Mouse (Mus musculus): ENCODE results near the gene Tdgf1. TPM values are rescaled to one million over a fixed set of nuclear protein-coding genes. Genes with fewer than 3 reads are reported as not detected.

Gene Tdgf1
- polyA plus RNA-seq, 1 experiment, result not detected

DNA sequence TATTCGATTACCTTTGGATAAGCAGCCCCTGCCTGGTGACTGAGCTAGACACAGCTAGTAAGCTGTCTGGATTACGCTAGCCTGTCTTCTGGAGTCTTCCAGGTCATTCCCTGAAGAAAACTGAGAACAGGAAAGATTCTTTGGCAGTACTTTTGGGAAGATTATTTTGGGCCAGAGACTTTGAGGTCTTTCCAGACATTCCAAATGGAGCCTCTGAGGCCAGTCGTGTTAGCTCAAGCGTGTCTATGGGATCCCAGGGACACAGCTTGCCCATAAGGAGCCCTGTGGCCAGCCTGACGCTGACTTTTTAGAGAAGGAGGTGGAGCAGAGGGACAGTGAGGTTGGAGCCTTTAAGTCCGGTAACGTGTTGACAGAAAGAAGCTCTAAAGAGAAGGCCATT lies 10.0 kb downstream of the Tdgf1 start:
- Histone ChIP-seq H3K36me3 (ENCODE audit: control insufficient read depth) (no peaks in the 10 kb centered on the region), H3K4me3 (replicated peaks) (no peak overlapping the region), H3K27me3 (ENCODE audit: control insufficient read depth) (no peaks in the 10 kb centered on the region), H3K9me3 (ENCODE audit: control insufficient read depth, low read length) (no peaks in the 10 kb centered on the region), H3K4me1 (ENCODE audit: control insufficient read depth) (no peaks in the 10 kb centered on the region)
- no peak for TF ChIP-seq TAL1 (IDR thresholded peaks at IDR 0.05; ENCODE audit: low read length)
- TF ChIP-seq GATA1 (IDR thresholded peaks at IDR 0.05; ENCODE audit: low read length), result no peak

DNA sequence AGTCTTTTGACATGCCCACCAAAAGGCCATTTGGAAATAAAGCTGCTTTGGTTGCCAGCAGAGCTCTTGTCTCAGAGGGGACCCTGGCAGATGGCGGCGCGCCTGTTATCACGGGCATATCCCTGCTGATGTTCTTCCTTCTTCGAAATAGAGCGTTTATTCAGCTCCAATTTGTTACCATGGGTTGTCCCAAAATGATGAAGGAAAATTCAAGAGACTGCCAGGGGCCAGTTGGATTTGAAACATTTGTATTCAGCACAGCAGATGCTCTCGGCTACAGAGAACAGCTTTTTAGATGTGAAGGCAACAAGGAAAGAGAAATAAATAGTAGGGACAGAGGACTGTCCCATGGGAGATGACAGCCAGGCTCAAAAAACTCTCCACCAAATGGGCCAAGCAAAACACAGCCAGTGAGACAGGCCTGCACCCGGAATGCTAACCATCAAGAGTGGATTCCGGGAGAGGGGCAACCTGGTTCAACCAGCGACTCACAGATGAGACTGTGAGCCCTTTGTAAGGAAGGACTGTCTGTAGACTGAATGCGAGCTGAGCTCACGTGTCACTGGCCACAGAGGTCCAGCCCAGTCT lies 12.0 kb downstream of the Tdgf1 start:
- Histone ChIP-seq H3K36me3 (ENCODE audit: control insufficient read depth) (no peaks in the 10 kb centered on the region), H3K4me1 (ENCODE audit: control insufficient read depth) (no peaks in the 10 kb centered on the region), H3K27me3 (ENCODE audit: control insufficient read depth) (no peaks in the 10 kb centered on the region), H3K9me3 (ENCODE audit: control insufficient read depth, low read length) (no peaks in the 10 kb centered on the region), H3K4me3 (replicated peaks) (no peak overlapping the region)
- no peak for TF ChIP-seq GATA1 (IDR thresholded peaks at IDR 0.05; ENCODE audit: low read length)
- no peak for TF ChIP-seq TAL1 (IDR thresholded peaks at IDR 0.05; ENCODE audit: low read length)

DNA sequence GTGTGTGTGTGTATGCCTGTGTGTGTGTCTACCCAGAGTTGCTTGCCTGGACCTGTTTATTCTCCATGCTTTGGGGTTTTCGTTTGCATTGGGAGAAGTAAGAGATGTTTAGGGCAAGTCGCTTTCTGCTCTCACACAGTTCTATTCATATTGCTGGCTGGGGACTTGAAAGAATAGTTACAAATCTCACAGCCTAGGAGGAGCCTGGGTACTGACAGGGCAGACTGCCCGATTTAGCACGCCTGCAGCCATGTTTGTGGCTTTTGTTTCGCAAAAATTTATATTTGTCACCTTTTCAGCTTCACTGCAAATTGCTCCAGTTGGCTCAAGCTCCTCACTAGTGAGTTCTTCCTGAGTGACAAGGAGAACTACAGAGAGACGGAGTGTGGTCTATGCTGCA lies 14.4 kb downstream of the Tdgf1 start:
- no peaks in the 10 kb centered on the region for H3K27me3 ChIP-seq (ENCODE audit: control insufficient read depth)
- no peaks in the 10 kb centered on the region for H3K4me1 ChIP-seq (ENCODE audit: control insufficient read depth)
- H3K9me3 ChIP-seq (ENCODE audit: control insufficient read depth, low read length), result no peaks in the 10 kb centered on the region
- TF ChIP-seq TAL1 (IDR thresholded peaks at IDR 0.05; ENCODE audit: low read length) (no peak), GATA1 (IDR thresholded peaks at IDR 0.05; ENCODE audit: low read length) (no peak)
- no peak overlapping the region for H3K4me3 ChIP-seq (replicated peaks)
- no peaks in the 10 kb centered on the region for H3K36me3 ChIP-seq (ENCODE audit: control insufficient read depth)

DNA sequence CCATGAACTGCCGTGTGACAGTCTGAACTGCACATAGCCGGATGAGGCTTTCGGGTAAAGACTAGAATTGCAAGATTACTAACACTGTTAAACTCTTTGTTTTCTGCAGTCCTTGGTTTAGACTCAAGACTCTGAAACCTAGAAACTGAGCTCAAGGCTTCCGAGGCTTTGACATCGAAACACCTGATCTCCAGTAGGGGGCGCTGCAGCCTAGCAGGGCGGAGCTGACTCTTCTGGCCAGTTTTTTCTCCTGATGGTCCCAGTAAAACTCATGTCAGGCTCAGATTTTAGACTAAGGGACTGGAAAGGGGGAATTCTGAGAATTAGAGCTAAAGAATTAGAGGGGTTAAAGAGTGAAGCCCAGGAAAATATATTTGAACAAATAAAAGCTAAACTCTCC lies 23.2 kb downstream of the Tdgf1 start:
- Histone ChIP-seq H3K9me3 (ENCODE audit: control insufficient read depth, low read length) (no peaks in the 10 kb centered on the region), H3K36me3 (ENCODE audit: control insufficient read depth) (no peaks in the 10 kb centered on the region), H3K4me1 (ENCODE audit: control insufficient read depth) (no peaks in the 10 kb centered on the region), H3K4me3 (replicated peaks) (no peak overlapping the region), H3K27me3 (ENCODE audit: control insufficient read depth) (no peaks in the 10 kb centered on the region)
- no peak for TF ChIP-seq GATA1 (IDR thresholded peaks at IDR 0.05; ENCODE audit: low read length)
- no peak for TF ChIP-seq TAL1 (IDR thresholded peaks at IDR 0.05; ENCODE audit: low read length)

DNA sequence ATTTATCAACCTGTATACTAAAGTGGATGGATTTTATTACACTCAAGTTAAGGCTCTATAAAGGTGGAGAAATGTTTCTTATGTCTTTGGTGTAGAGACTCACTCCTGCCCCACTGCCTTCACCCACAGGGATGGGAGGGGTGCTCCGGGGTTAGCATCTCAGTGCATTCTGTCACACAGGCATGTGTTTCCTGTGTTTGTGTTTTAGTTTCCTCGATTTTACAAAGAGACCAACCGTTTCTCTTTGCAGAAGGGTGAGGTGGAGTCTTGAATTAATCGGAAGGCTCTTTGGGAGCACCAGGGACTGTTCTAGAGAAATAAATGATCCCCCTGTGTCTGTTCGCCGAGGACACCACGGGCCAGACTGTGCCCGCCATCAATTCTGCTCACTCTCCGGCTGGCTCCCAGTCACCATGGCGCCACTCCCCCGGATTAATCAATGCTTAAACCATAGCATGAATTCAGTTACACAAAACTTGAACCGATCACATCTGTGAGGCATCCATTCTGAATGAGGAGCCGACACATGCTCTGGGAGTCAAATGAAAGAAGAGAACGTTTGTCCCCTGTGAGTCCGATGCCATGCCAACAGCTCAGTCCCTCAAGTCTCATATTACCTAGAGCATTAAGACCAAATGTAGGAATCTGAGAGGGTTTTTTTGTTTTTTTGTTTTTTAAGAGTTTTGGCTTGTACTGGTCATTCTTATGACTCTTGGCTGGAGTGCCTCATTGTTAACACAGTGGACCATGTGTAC lies 25.1 kb downstream of the Tdgf1 start:
- Histone ChIP-seq H3K27me3 (ENCODE audit: control insufficient read depth) (no peaks in the 10 kb centered on the region), H3K9me3 (ENCODE audit: control insufficient read depth, low read length) (no peaks in the 10 kb centered on the region), H3K4me1 (ENCODE audit: control insufficient read depth) (no peaks in the 10 kb centered on the region), H3K36me3 (ENCODE audit: control insufficient read depth) (no peaks in the 10 kb centered on the region), H3K4me3 (replicated peaks) (no peak overlapping the region)
- TF ChIP-seq TAL1 (IDR thresholded peaks at IDR 0.05; ENCODE audit: low read length) (no peak), GATA1 (IDR thresholded peaks at IDR 0.05; ENCODE audit: low read length) (no peak)

DNA sequence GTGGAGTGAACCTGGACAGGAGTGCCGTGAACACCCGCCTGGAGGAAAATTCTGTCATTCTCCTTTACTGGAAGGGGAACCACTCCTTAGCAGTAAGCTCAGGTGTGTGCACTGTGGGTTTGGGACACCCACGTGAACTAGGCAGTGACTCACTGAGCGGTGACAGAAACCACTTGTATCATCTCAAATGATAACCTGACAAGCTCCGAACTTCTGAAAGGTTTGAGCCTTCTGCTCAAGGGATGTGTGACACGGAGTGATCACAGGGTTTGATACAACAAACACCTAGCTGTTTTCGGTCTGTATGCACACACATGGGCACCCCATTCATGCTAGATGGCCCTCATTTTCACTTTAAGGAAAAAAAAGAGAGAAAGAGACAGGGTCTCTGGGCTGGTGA lies 29.2 kb downstream of the Tdgf1 start, which contains the start of gene Fam240a:
Gene Fam240a (minus strand): TSS at position 76 of the 400 bp plus-strand sequence.
- Histone ChIP-seq H3K36me3 (ENCODE audit: control insufficient read depth) (no peaks in the 10 kb centered on the region), H3K4me3 (replicated peaks) (no peak within 1 kb of the TSS), H3K4me1 (ENCODE audit: control insufficient read depth) (no peaks in the 10 kb centered on the region), H3K9me3 (ENCODE audit: control insufficient read depth, low read length) (no peaks in the 10 kb centered on the region), H3K27me3 (ENCODE audit: control insufficient read depth) (no peaks in the 10 kb centered on the region)
- TF ChIP-seq GATA1 (IDR thresholded peaks at IDR 0.05; ENCODE audit: low read length) (no peak), TAL1 (IDR thresholded peaks at IDR 0.05; ENCODE audit: low read length) (no peak)

DNA sequence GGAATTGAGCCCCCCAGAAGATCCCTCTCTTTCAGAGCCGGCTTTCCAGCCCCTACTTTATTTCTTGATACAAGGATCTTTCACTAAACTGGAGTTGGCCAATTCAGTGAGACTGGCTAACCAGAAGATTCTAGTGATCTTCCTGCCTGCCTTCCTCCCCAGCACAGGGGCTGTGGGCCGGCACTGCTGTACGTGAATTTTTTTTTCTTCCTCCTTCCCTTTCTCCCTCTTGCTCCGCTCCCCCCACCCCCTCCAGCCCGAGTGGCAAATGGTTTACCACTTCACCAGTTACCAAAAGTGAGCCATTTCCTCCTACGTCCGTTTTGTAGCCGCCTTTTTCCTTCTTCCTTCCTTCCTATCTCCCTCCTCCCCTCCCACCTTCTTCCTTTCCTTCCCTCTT lies 30.5 kb downstream of the Tdgf1 start:
- no peaks in the 10 kb centered on the region for H3K27me3 ChIP-seq (ENCODE audit: control insufficient read depth)
- H3K4me3 ChIP-seq (replicated peaks), result no peak overlapping the region
- H3K36me3 ChIP-seq (ENCODE audit: control insufficient read depth), result no peaks in the 10 kb centered on the region
- H3K4me1 ChIP-seq (ENCODE audit: control insufficient read depth), result no peaks in the 10 kb centered on the region
- H3K9me3 ChIP-seq (ENCODE audit: control insufficient read depth, low read length), result no peaks in the 10 kb centered on the region
- TF ChIP-seq TAL1 (IDR thresholded peaks at IDR 0.05; ENCODE audit: low read length) (no peak), GATA1 (IDR thresholded peaks at IDR 0.05; ENCODE audit: low read length) (no peak)

DNA sequence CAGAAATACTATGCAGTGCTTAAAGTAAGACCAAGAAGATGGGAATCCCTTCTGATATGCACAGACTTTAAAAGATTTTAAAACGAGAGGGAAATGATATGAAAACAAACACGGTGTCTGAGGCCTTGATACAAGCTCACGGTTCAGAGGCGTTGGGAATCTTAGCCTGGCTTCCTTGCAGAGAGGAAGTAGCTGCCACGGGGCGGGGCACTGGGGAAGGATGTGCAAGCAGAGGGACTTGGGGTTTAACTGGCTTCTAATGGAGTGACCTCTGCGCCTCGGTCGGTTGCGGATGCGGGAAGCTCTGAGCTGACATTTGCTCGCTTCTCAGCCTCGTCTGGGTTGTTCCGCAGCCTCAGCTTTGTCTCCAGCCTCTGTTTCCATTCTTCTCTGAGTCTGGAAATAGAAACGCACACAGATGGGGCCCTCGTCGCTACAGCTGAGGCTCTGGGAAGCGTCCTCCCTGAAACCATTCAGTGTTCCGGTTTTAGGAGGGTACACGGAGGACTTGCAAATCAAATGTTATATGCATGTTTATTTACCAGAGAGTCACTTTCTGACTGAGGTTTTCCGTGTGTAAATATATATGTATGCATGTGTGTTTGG lies 31.2 kb downstream of the Tdgf1 start:
- Histone ChIP-seq H3K9me3 (ENCODE audit: control insufficient read depth, low read length) (no peaks in the 10 kb centered on the region), H3K4me3 (replicated peaks) (no peak overlapping the region), H3K27me3 (ENCODE audit: control insufficient read depth) (no peaks in the 10 kb centered on the region), H3K4me1 (ENCODE audit: control insufficient read depth) (no peaks in the 10 kb centered on the region), H3K36me3 (ENCODE audit: control insufficient read depth) (no peaks in the 10 kb centered on the region)
- TF ChIP-seq TAL1 (IDR thresholded peaks at IDR 0.05; ENCODE audit: low read length) (no peak), GATA1 (IDR thresholded peaks at IDR 0.05; ENCODE audit: low read length) (no peak)

DNA sequence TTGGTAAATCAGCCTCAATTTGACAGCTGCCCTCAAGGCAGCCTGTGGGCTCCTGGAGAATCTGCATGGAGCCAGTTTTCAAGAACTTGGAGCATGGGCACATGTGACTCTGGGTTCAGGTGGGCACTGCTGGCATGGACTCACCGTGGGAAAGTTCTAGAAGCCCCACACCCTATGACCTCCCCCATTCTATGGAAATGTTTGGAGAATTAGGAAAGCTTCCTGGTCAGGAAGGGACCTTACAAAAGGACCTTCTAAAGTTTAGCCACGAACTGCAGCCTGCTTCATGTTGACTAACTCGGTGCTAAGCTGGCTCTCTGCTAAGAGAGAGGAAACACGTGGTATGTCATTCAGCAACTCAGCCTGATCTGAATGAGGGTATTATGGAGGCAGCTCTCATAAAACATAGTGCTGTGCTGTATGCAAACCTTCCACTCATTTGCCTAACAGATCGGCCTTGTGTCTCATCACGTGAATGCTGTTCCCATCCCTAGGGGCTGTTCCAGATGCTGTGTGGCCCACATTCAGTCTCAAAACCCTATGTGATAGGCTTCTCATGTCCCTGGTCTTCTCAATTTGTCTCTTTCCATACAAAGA lies 36.5 kb downstream of the Tdgf1 start:
- Histone ChIP-seq H3K9me3 (ENCODE audit: control insufficient read depth, low read length) (no peaks in the 10 kb centered on the region), H3K27me3 (ENCODE audit: control insufficient read depth) (no peaks in the 10 kb centered on the region), H3K36me3 (ENCODE audit: control insufficient read depth) (no peaks in the 10 kb centered on the region), H3K4me3 (replicated peaks) (no peak overlapping the region), H3K4me1 (ENCODE audit: control insufficient read depth) (no peaks in the 10 kb centered on the region)
- no peak for TF ChIP-seq TAL1 (IDR thresholded peaks at IDR 0.05; ENCODE audit: low read length)
- TF ChIP-seq GATA1 (IDR thresholded peaks at IDR 0.05; ENCODE audit: low read length), result no peak
